Mouse (Mus musculus): ENCODE data around the gene Mob3b. TPM values are rescaled to one million over a fixed set of nuclear protein-coding genes. Genes with fewer than 3 reads are reported as not detected.

The Mob3b gene
- total RNA-seq, 2 experiments from 2014 or later = 2.8 to 4.0 TPM

- intact Hi-C loops (cut with DNase I) = no loop called here
Measured at GRCm38 (mm10) chr4:35105115-35105773, 52.0 kb downstream of the Mob3b start.

GRCm38 (mm10) chr4:35101201-35101600, 56.1 kb downstream of the Mob3b start:
- intact Hi-C loops (cut with DNase I) = no loop called here
- no peak for DNase-seq (ENCODE audit: extremely low spot score in 1 of 2, low spot score in 2 of 2)
- no peak overlapping the region for H3K27ac ChIP-seq
- no peak overlapping the region for H3K4me3 ChIP-seq
- no peak for TF ChIP-seq CTCF (IDR thresholded peaks at IDR 0.05)

More at GRCm38 (mm10) chr4:35105115-35105773, 52.0 kb downstream of the Mob3b start:
- DNase-seq (ENCODE audit: extremely low spot score in 1 of 2, low spot score in 2 of 2) = no peak
- no peak overlapping the region for H3K4me3 ChIP-seq
- H3K27ac ChIP-seq = no peak overlapping the region
- no peak for TF ChIP-seq CTCF (IDR thresholded peaks at IDR 0.05)

- intact Hi-C loops (cut with DNase I) = loop anchor here (5.0 kb wide), 1 partner anchor 133 kb away; no protein-coding TSS in a partner anchor
- peak; percentile 67 to 69 for DNase-seq (ENCODE audit: extremely low spot score in 1 of 2, low spot score in 2 of 2)
- no peak for TF ChIP-seq CTCF (IDR thresholded peaks at IDR 0.05)
- Histone ChIP-seq H3K27ac (no peak overlapping the region), H3K4me3 (peak overlapping the region; percentile 46)
Measured at GRCm38 (mm10) chr4:35099865-35100780, 57.2 kb downstream of the Mob3b start.

GRCm38 (mm10) chr4:35099210-35099864, 57.9 kb downstream of the Mob3b start:
- H3K27ac ChIP-seq = no peak overlapping the region
- intact Hi-C loops (cut with DNase I) = loop anchor here (5.0 kb wide), 1 partner anchor 132 kb away; no protein-coding TSS in a partner anchor
- DNase-seq (ENCODE audit: extremely low spot score in 1 of 2, low spot score in 2 of 2) = no peak
- peak overlapping the region; percentile 46 for H3K4me3 ChIP-seq
- TF ChIP-seq CTCF (IDR thresholded peaks at IDR 0.05) = no peak; the same call in 1 of the 2 replicates

GRCm38 (mm10) chr4:35098552-35098951, 58.7 kb downstream of the Mob3b start:
- Histone ChIP-seq H3K27ac (no peak overlapping the region), H3K4me3 (no peak overlapping the region)
- TF ChIP-seq CTCF (IDR thresholded peaks at IDR 0.05) = no peak
- no peak for DNase-seq (ENCODE audit: extremely low spot score in 1 of 2, low spot score in 2 of 2)
- intact Hi-C loops (cut with DNase I) = loop anchor here (5.0 kb wide), 1 partner anchor 131 kb away; no protein-coding TSS in a partner anchor

GRCm38 (mm10) chr4:35096226-35097175, 60.8 kb downstream of the Mob3b start:
- intact Hi-C loops (cut with DNase I) = loop anchor here (5.0 kb wide), 1 partner anchor 129 kb away; no protein-coding TSS in a partner anchor
- Histone ChIP-seq H3K27ac (no peak overlapping the region), H3K4me3 (no peak overlapping the region)
- TF ChIP-seq CTCF (IDR thresholded peaks at IDR 0.05) = no peak
- peak in 1 of 2 experiments; percentile 16 for DNase-seq (ENCODE audit: extremely low spot score in 1 of 2, low spot score in 2 of 2)

GRCm38 (mm10) chr4:35092457-35092856, 64.8 kb downstream of the Mob3b start:
- intact Hi-C loops (cut with DNase I) = no loop called here
- Histone ChIP-seq H3K27ac (no peak overlapping the region), H3K4me3 (no peak overlapping the region)
- no peak for DNase-seq (ENCODE audit: extremely low spot score in 1 of 2, low spot score in 2 of 2)
- no peak for TF ChIP-seq CTCF (IDR thresholded peaks at IDR 0.05)

GRCm38 (mm10) chr4:35091157-35091784, 66.0 kb downstream of the Mob3b start:
- H3K4me3 ChIP-seq = no peak overlapping the region
- no peak overlapping the region for H3K27ac ChIP-seq
- intact Hi-C loops (cut with DNase I) = no loop called here
- no peak for TF ChIP-seq CTCF (IDR thresholded peaks at IDR 0.05)
- no peak for DNase-seq (ENCODE audit: extremely low spot score in 1 of 2, low spot score in 2 of 2)

- no peak overlapping the region for H3K4me3 ChIP-seq
- intact Hi-C loops (cut with DNase I) = no loop called here
- no peak for DNase-seq (ENCODE audit: extremely low spot score in 1 of 2, low spot score in 2 of 2)
- H3K27ac ChIP-seq = no peak overlapping the region
- no peak for TF ChIP-seq CTCF (IDR thresholded peaks at IDR 0.05)
Measured at GRCm38 (mm10) chr4:35089321-35090316, 67.7 kb downstream of the Mob3b start.
